Mouse (Mus musculus): ENCODE measurements around the gene Ncstn. TPM values are rescaled to one million over a fixed set of nuclear protein-coding genes. Genes with fewer than 3 reads are reported as not detected.

Gene Ncstn
- polyA plus RNA-seq, 1 experiment, result 64.4 TPM

DNA sequence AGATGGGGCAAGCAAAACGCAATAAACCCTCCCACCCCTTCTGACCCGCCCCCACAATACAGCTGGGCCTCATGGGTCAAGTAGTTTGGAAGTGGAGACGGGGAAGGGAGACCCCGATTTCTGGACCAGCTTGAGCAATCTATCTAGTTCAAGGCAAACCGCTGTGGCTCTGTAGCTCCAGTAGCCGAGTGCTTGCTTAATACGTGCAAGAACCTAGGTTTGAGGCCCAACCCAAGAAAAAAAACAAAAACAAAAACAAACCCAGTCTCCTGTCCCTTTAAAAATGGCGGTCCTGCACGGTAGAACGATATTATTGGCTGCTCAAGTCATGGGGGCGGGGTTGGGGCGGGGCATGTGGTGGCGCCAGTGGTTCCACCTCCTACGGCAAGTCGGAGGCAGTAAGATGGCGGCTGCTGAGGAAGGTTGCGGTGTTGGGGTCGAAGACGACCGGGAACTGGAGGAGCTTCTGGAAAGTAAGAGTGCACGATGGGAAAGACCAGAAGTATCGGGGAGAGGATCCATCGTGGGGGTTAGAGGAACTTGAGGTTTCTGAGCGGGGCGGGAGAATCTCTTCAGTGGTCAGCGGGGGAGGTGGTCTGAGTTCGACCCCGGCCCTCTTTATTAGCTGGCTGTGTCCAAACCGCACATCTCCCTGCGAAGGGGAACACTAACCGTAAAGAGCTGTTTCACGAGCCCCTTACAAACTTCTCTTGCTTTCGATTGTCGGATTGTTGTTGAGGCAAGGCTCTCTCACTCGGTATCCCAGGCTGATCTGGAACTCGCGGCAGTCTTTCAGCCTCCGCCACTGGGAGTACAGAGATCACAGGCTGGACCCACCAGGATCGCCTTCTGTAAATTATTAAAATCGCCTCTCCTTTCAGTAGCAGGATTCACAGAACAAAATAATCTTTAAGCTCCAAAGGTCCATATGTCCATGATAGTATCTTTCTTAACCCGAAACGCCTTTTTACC is 44.1 kb upstream of the Ncstn start, which contains the start of gene Pex19:
Gene Pex19 (plus strand): TSS at position 380 of the 972 bp plus-strand sequence.
- Histone ChIP-seq H3K4me1 (ENCODE audit: control insufficient read depth, insufficient read depth, insufficient read length) (peaks cover 4% of the 10 kb centered on the region; the same call in 1 of the 2 replicates), H3K27ac (ENCODE audit: insufficient read depth, low read length) (peak within 1 kb of the TSS; percentile 29; the same call in 1 of the 2 replicates), H3K27me3 (ENCODE audit: control insufficient read depth, insufficient read depth, low read length) (no peaks in the 10 kb centered on the region), H3K4me3 (ENCODE audit: extremely low read depth, insufficient read depth, insufficient read length) (peak within 1 kb of the TSS; percentile 94), H3K36me3 (ENCODE audit: control insufficient read depth, insufficient read depth, low read length) (peaks cover 18% of the 10 kb centered on the region)
- TF ChIP-seq POLR2A (IDR thresholded peaks at IDR 0.05; ENCODE audit: low read depth, low read length) (peak; percentile 43), CTCF (IDR thresholded peaks at IDR 0.05; ENCODE audit: extremely low read depth, insufficient read depth, insufficient read length, insufficient replicate concordance) (no peak)
- peak; percentile 72 to 74 for DNase-seq (ENCODE audit: low read depth in 1 of 2, low spot score in 2 of 2)
- WGBS, result 1% methylated on average over 42 of the region's 42 CpGs

DNA sequence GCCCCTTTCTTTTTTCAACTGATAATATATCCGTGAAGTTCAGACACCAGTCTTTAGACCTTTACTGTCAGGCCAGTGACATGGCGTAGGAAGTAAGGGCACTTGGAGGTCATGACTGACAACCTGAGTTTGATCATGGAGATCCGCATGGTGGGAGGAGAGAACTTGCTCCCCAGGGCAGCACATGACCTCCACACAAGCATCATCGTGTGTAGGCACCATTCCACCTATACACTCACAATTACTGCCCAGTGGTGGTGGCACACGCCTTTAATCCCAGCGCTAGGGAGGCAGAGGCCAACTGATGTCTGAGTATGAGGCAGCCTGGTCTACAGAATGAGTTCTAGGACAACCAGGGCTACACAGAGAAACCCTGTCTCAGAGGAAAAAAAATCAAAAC is 42.0 kb upstream of the Ncstn start:
- no peak for DNase-seq (ENCODE audit: low read depth in 1 of 2, low spot score in 2 of 2)
- no peaks in the 10 kb centered on the region for H3K27me3 ChIP-seq (ENCODE audit: control insufficient read depth, insufficient read depth, low read length)
- no peak for TF ChIP-seq POLR2A (IDR thresholded peaks at IDR 0.05; ENCODE audit: low read depth, low read length)
- no peak for TF ChIP-seq CTCF (IDR thresholded peaks at IDR 0.05; ENCODE audit: extremely low read depth, insufficient read depth, insufficient read length, insufficient replicate concordance)
- no peak overlapping the region for H3K27ac ChIP-seq (ENCODE audit: insufficient read depth, low read length)
- H3K4me3 ChIP-seq (ENCODE audit: extremely low read depth, insufficient read depth, insufficient read length), result no peak overlapping the region
- 83% methylated on average over 6 of the region's 6 CpGs for WGBS
- peaks cover 20% of the 10 kb centered on the region for H3K36me3 ChIP-seq (ENCODE audit: control insufficient read depth, insufficient read depth, low read length)
- H3K4me1 ChIP-seq (ENCODE audit: control insufficient read depth, insufficient read depth, insufficient read length), result peaks cover 4% of the 10 kb centered on the region; the same call in 1 of the 2 replicates

DNA sequence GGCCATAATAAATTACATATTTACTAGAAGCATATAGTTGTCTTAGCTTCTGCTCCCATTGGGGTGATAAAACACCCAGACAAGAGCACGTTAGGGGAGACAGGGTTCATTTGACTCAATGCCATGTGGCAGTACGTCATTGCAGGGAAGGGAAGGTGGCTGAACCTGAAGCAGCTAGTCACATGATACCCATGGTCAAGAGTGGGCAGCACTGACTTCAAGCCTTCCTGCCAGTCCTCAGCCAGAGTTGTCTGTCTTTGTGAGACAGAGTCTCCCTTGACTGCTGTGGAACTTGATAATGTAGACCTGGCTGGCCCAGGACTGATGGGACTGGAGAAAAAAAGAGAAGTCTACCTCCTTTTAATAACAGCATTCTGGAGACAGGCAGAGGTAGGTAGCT is 40.1 kb upstream of the Ncstn start:
- peaks cover 4% of the 10 kb centered on the region; the same call in 1 of the 2 replicates for H3K4me1 ChIP-seq (ENCODE audit: control insufficient read depth, insufficient read depth, insufficient read length)
- no peak overlapping the region for H3K4me3 ChIP-seq (ENCODE audit: extremely low read depth, insufficient read depth, insufficient read length)
- no peak for TF ChIP-seq CTCF (IDR thresholded peaks at IDR 0.05; ENCODE audit: extremely low read depth, insufficient read depth, insufficient read length, insufficient replicate concordance)
- no peak for TF ChIP-seq POLR2A (IDR thresholded peaks at IDR 0.05; ENCODE audit: low read depth, low read length)
- H3K27me3 ChIP-seq (ENCODE audit: control insufficient read depth, insufficient read depth, low read length), result no peaks in the 10 kb centered on the region
- no peak overlapping the region for H3K27ac ChIP-seq (ENCODE audit: insufficient read depth, low read length)
- peaks cover 27% of the 10 kb centered on the region for H3K36me3 ChIP-seq (ENCODE audit: control insufficient read depth, insufficient read depth, low read length)
- 81% methylated on average over 2 of the region's 2 CpGs for WGBS
- DNase-seq (ENCODE audit: low read depth in 1 of 2, low spot score in 2 of 2), result no peak

DNA sequence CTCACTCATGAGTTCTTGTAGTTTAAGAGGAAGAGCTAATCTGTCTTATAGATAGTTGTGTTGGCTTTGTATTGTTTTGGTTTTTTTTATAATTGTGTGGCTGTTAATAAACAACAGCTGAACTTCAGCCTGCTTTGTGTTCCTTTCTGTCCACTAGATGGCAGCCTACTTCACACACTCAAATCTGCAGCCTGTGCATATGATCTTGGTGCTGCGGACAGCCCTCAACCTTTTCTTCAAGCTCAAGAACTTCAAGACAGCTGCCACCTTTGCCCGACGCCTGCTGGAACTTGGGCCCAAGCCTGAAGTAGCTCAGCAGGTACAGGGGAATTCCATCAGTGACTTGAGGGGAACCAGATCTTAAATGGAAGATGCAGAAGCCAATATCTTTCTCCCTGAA is 37.1 kb upstream of the Ncstn start:
- peak; percentile 61; the same call in 1 of the 2 replicates for TF ChIP-seq CTCF (IDR thresholded peaks at IDR 0.05; ENCODE audit: extremely low read depth, insufficient read depth, insufficient read length, insufficient replicate concordance)
- no peak for TF ChIP-seq POLR2A (IDR thresholded peaks at IDR 0.05; ENCODE audit: low read depth, low read length)
- 55% methylated on average over 3 of the region's 3 CpGs for WGBS
- peak in 1 of 2 experiments; percentile 42 for DNase-seq (ENCODE audit: low read depth in 1 of 2, low spot score in 2 of 2)

DNA sequence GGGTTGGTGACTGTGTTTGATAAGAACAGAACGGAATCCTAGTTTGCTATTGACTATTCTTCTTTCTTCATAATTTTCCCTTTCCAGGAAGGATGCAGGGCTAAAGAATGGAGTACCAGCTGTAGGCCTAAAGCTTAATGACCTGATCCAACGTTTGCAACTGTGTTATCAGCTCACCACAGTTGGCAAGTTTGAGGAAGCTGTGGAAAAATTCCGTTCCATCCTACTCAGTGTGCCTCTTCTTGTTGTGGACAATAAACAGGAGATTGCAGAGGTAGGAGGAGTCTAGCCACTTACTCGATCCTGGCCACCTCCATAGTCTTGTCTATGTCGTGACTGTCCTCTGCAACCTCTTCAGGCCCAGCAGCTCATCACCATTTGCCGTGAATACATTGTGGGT is 36.5 kb upstream of the Ncstn start:
- TF ChIP-seq POLR2A (IDR thresholded peaks at IDR 0.05; ENCODE audit: low read depth, low read length) (no peak), CTCF (IDR thresholded peaks at IDR 0.05; ENCODE audit: extremely low read depth, insufficient read depth, insufficient read length, insufficient replicate concordance) (no peak)
- H3K4me3 ChIP-seq (ENCODE audit: extremely low read depth, insufficient read depth, insufficient read length), result no peak overlapping the region
- 79% methylated on average over 6 of the region's 6 CpGs for WGBS
- H3K27me3 ChIP-seq (ENCODE audit: control insufficient read depth, insufficient read depth, low read length), result no peaks in the 10 kb centered on the region
- H3K4me1 ChIP-seq (ENCODE audit: control insufficient read depth, insufficient read depth, insufficient read length), result no peaks in the 10 kb centered on the region
- peaks cover 55% of the 10 kb centered on the region for H3K36me3 ChIP-seq (ENCODE audit: control insufficient read depth, insufficient read depth, low read length)
- no peak overlapping the region for H3K27ac ChIP-seq (ENCODE audit: insufficient read depth, low read length)
- DNase-seq (ENCODE audit: low read depth in 1 of 2, low spot score in 2 of 2), result no peak

More for the DNA sequence above, 37.1 kb upstream of the Ncstn start:
- no peak overlapping the region for H3K27ac ChIP-seq (ENCODE audit: insufficient read depth, low read length)
- H3K27me3 ChIP-seq (ENCODE audit: control insufficient read depth, insufficient read depth, low read length), result no peaks in the 10 kb centered on the region
- H3K4me1 ChIP-seq (ENCODE audit: control insufficient read depth, insufficient read depth, insufficient read length), result no peaks in the 10 kb centered on the region
- H3K4me3 ChIP-seq (ENCODE audit: extremely low read depth, insufficient read depth, insufficient read length), result no peak overlapping the region
- H3K36me3 ChIP-seq (ENCODE audit: control insufficient read depth, insufficient read depth, low read length), result peaks cover 50% of the 10 kb centered on the region

DNA sequence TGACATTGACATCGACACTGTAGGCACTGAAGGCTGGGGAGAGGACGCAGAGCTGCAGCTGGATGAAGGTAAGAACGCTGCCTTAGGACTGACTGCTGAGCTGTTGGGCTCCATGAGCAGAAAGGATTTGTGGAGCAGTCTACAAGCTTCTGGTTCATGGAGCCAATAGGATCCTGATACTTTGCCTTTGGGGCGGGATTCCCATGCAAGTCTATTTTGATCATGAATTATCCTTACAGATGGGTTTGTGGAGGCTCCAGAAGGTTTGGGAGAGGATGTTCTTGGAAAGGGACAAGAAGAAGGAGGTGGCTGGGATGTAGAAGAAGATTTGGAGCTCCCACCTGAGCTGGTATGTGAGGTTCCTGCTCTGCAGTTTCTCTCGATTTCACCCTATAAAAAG is 34.4 kb upstream of the Ncstn start:
- Histone ChIP-seq H3K4me3 (ENCODE audit: extremely low read depth, insufficient read depth, insufficient read length) (no peak overlapping the region), H3K4me1 (ENCODE audit: control insufficient read depth, insufficient read depth, insufficient read length) (no peaks in the 10 kb centered on the region), H3K36me3 (ENCODE audit: control insufficient read depth, insufficient read depth, low read length) (peaks cover 73% of the 10 kb centered on the region), H3K27me3 (ENCODE audit: control insufficient read depth, insufficient read depth, low read length) (no peaks in the 10 kb centered on the region), H3K27ac (ENCODE audit: insufficient read depth, low read length) (no peak overlapping the region)
- no peak for DNase-seq (ENCODE audit: low read depth in 1 of 2, low spot score in 2 of 2)
- TF ChIP-seq CTCF (IDR thresholded peaks at IDR 0.05; ENCODE audit: extremely low read depth, insufficient read depth, insufficient read length, insufficient replicate concordance) (no peak), POLR2A (IDR thresholded peaks at IDR 0.05; ENCODE audit: low read depth, low read length) (no peak)
- 88% methylated on average over 5 of the region's 5 CpGs for WGBS

Measured in spleen, adult 2 months (tissue).